Mouse (Mus musculus): Measurements from ENCODE around the gene S100a7a.

S100a7a gene

GRCm38 (mm10) chr3:90627807-90628206 lies 26.0 kb upstream of the S100a7a start:
- no peak for DNase-seq (ENCODE audit: low spot score in 2 of 2)

- DNase-seq (ENCODE audit: low spot score in 2 of 2), result no peak
Measured at GRCm38 (mm10) chr3:90629298-90629697, 24.5 kb upstream of the S100a7a start.

- no peak for DNase-seq (ENCODE audit: low spot score in 2 of 2)
Measured at GRCm38 (mm10) chr3:90631984-90632383, 21.8 kb upstream of the S100a7a start.

- no peak for DNase-seq (ENCODE audit: low spot score in 2 of 2)
Measured at GRCm38 (mm10) chr3:90638511-90639275, 15.1 kb upstream of the S100a7a start.

- DNase-seq (ENCODE audit: low spot score in 2 of 2), result no peak
Measured at GRCm38 (mm10) chr3:90639511-90640154, 14.2 kb upstream of the S100a7a start.

- no peak for DNase-seq (ENCODE audit: low spot score in 2 of 2)
Measured at GRCm38 (mm10) chr3:90640981-90641380, 12.8 kb upstream of the S100a7a start.

- DNase-seq (ENCODE audit: low spot score in 2 of 2), result peak; percentile 31 to 37
Measured at GRCm38 (mm10) chr3:90644220-90644619, 9.6 kb upstream of the S100a7a start.

GRCm38 (mm10) chr3:90647291-90647690 lies 6.5 kb upstream of the S100a7a start:
- no peak for DNase-seq (ENCODE audit: low spot score in 2 of 2)

GRCm38 (mm10) chr3:90648981-90649380 lies 4.8 kb upstream of the S100a7a start:
- peak in 1 of 2 experiments; percentile 33 for DNase-seq (ENCODE audit: low spot score in 2 of 2)

GRCm38 (mm10) chr3:90649832-90650231 lies 4.0 kb upstream of the S100a7a start:
- DNase-seq (ENCODE audit: low spot score in 2 of 2), result peak in 1 of 2 experiments; percentile 20

- peak; percentile 83 to 90 for DNase-seq (ENCODE audit: low spot score in 2 of 2)
Measured at GRCm38 (mm10) chr3:90652878-90653508, 824 bp upstream of the S100a7a start.

GRCm38 (mm10) chr3:90657405-90657804 lies 3.6 kb downstream of the S100a7a start:
- no peak for DNase-seq (ENCODE audit: low spot score in 2 of 2)

GRCm38 (mm10) chr3:90659364-90660044 lies 5.7 kb downstream of the S100a7a start:
- no peak for DNase-seq (ENCODE audit: low spot score in 2 of 2)

- DNase-seq (ENCODE audit: low spot score in 2 of 2), result no peak
Measured at GRCm38 (mm10) chr3:90664219-90664618, 10.4 kb downstream of the S100a7a start.

- no peak for DNase-seq (ENCODE audit: low spot score in 2 of 2)
Measured at GRCm38 (mm10) chr3:90668846-90669245, 15.0 kb downstream of the S100a7a start, which contains the start of gene S100a8. S100a8 (plus strand) TSS chr3:90668978.

- DNase-seq (ENCODE audit: low spot score in 2 of 2), result no peak
Measured at GRCm38 (mm10) chr3:90678656-90679055, 24.8 kb downstream of the S100a7a start.

- no peak for DNase-seq (ENCODE audit: low spot score in 2 of 2)
Measured at GRCm38 (mm10) chr3:90683929-90684328, 30.1 kb downstream of the S100a7a start.

- DNase-seq (ENCODE audit: low spot score in 2 of 2), result no peak
Measured at GRCm38 (mm10) chr3:90686835-90687234, 33.0 kb downstream of the S100a7a start.

- no peak for DNase-seq (ENCODE audit: low spot score in 2 of 2)
Measured at GRCm38 (mm10) chr3:90693496-90693895, 39.7 kb downstream of the S100a7a start.

- no peak for DNase-seq (ENCODE audit: low spot score in 2 of 2)
Measured at GRCm38 (mm10) chr3:90695613-90696012, 41.8 kb downstream of the S100a7a start, which contains the start of gene S100a9. S100a9 (minus strand) TSS chr3:90695721.

- no peak for DNase-seq (ENCODE audit: low spot score in 2 of 2)
Measured at GRCm38 (mm10) chr3:90702244-90702643, 48.4 kb downstream of the S100a7a start.
